Mouse (Mus musculus): ENCODE results near the gene Cul5. TPM values are rescaled to one million over a fixed set of nuclear protein-coding genes. Genes with fewer than 3 reads are reported as not detected.

The Cul5 gene
- 23.9 and 25.3 TPM in 2 replicates for polyA plus RNA-seq (2015; fragmentation: Nextera tagmentation; extraction: Ambion mirVana)

GRCm38 (mm10) chr9:53669680-53670219 lies at the start of gene Cul5:
Gene Cul5 (minus strand): TSS chr9:53670014.
- H3K9me3 ChIP-seq (replicated peaks; ENCODE audit: control insufficient read depth, low read length): no peaks in the 10 kb centered on the region
- H3K27ac ChIP-seq (ENCODE audit: low read length): no peak within 1 kb of the TSS
- no peak for ATAC-seq (replicated peaks; ENCODE audit: extremely low read depth, insufficient read depth, low FRiP score)
- H3K36me3 ChIP-seq (ENCODE audit: control insufficient read depth, insufficient read depth): no peaks in the 10 kb centered on the region
- no peak within 1 kb of the TSS for H3K4me3 ChIP-seq (ENCODE audit: low read length)
- H3K4me1 ChIP-seq (ENCODE audit: control insufficient read depth, insufficient read depth, low read length): peaks cover 21% of the 10 kb centered on the region
- no peaks in the 10 kb centered on the region for H3K27me3 ChIP-seq (ENCODE audit: control insufficient read depth, insufficient read depth, low read length)
- H3K4me2 ChIP-seq (ENCODE audit: low read depth, low read length): no peak within 1 kb of the TSS
- WGBS: 54% methylated on average over 5 of the region's 5 CpGs
- no peak within 1 kb of the TSS for H3K9ac ChIP-seq (ENCODE audit: low read length)

GRCm38 (mm10) chr9:53705992-53706696 lies 36.3 kb upstream of the Cul5 start, which contains the start of gene Rab39:
Gene Rab39 (minus strand): TSS chr9:53706232.
- H3K4me3 ChIP-seq (ENCODE audit: low read length): peak within 1 kb of the TSS; percentile 51
- H3K4me2 ChIP-seq (ENCODE audit: low read depth, low read length): peak within 1 kb of the TSS; percentile 77
- peaks cover 7% of the 10 kb centered on the region for H3K4me1 ChIP-seq (ENCODE audit: control insufficient read depth, insufficient read depth, low read length)
- peak; percentile 89 for ATAC-seq (replicated peaks; ENCODE audit: extremely low read depth, insufficient read depth, low FRiP score)
- H3K27me3 ChIP-seq (ENCODE audit: control insufficient read depth, insufficient read depth, low read length): peaks cover 11% of the 10 kb centered on the region
- H3K9me3 ChIP-seq (replicated peaks; ENCODE audit: control insufficient read depth, low read length): no peaks in the 10 kb centered on the region
- no peak within 1 kb of the TSS for H3K27ac ChIP-seq (ENCODE audit: low read length)
- WGBS: under 1% methylated on average over 48 of the region's 49 CpGs
- H3K9ac ChIP-seq (ENCODE audit: low read length): no peak within 1 kb of the TSS
- no peaks in the 10 kb centered on the region for H3K36me3 ChIP-seq (ENCODE audit: control insufficient read depth, insufficient read depth)

DNA sequence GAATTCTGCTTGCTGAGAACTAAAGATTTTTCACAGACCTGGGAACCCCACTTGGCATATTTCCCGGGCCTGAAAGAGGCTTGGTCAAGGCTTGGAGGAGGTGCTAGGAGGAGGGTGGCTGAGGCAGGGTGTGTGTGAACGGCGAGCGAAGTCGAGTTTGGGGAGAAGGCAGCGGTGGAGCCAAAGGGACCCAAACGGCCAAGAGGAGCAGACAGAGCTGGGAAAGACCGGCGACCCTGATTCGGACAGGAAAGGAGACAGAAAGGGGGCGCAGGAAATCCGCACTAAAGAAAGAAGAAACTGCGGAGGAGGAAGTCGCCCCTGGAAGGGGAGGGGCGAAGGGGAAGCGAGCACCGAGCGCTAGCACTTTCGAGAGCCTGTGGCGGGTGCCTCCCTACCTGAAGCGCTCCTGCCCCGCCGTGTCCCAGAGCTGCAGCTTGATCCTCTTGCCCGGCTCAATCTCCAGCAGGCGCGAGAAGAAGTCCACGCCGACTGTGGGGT lies 35.7 kb upstream of the Cul5 start:
- ATAC-seq (replicated peaks; ENCODE audit: extremely low read depth, insufficient read depth, low FRiP score): peak; percentile 33; the same call in 1 of the 2 replicates
- Histone ChIP-seq H3K4me2 (ENCODE audit: low read depth, low read length) (peak overlapping the region; percentile 77), H3K27ac (ENCODE audit: low read length) (no peak overlapping the region), H3K4me1 (ENCODE audit: control insufficient read depth, insufficient read depth, low read length) (peaks cover 7% of the 10 kb centered on the region), H3K36me3 (ENCODE audit: control insufficient read depth, insufficient read depth) (no peaks in the 10 kb centered on the region), H3K9me3 (replicated peaks; ENCODE audit: control insufficient read depth, low read length) (no peaks in the 10 kb centered on the region), H3K9ac (ENCODE audit: low read length) (no peak overlapping the region), H3K4me3 (ENCODE audit: low read length) (peak overlapping the region; percentile 51), H3K27me3 (ENCODE audit: control insufficient read depth, insufficient read depth, low read length) (peaks cover 11% of the 10 kb centered on the region)
- under 1% methylated on average over 28 of the region's 28 CpGs for WGBS

DNA sequence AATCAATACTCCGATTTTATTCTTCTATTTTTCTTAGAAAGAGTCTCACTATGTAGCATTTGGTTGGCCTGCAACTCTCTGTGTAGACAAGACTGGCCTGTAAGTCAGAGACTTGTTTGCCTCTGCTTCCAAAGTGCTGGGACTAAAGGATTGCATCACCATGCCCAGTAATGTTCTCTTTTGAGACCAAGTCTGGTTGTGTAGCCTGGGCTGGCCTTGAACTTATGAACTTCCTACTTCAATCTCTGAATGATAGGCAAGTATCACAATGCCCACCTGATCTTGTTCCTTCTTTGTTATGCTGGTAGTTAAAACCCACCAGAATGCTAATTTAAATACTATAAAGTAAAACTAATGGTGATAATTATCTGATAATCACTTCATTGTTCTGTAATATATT lies 33.2 kb upstream of the Cul5 start:
- ATAC-seq (replicated peaks; ENCODE audit: extremely low read depth, insufficient read depth, low FRiP score): no peak
- Histone ChIP-seq H3K9ac (ENCODE audit: low read length) (no peak overlapping the region), H3K4me2 (ENCODE audit: low read depth, low read length) (no peak overlapping the region), H3K36me3 (ENCODE audit: control insufficient read depth, insufficient read depth) (no peaks in the 10 kb centered on the region), H3K27ac (ENCODE audit: low read length) (no peak overlapping the region), H3K4me3 (ENCODE audit: low read length) (no peak overlapping the region), H3K27me3 (ENCODE audit: control insufficient read depth, insufficient read depth, low read length) (peaks cover 11% of the 10 kb centered on the region), H3K4me1 (ENCODE audit: control insufficient read depth, insufficient read depth, low read length) (peaks cover 7% of the 10 kb centered on the region), H3K9me3 (replicated peaks; ENCODE audit: control insufficient read depth, low read length) (no peaks in the 10 kb centered on the region)
- 75% methylated on average over 1 of the region's 1 CpGs for WGBS

DNA sequence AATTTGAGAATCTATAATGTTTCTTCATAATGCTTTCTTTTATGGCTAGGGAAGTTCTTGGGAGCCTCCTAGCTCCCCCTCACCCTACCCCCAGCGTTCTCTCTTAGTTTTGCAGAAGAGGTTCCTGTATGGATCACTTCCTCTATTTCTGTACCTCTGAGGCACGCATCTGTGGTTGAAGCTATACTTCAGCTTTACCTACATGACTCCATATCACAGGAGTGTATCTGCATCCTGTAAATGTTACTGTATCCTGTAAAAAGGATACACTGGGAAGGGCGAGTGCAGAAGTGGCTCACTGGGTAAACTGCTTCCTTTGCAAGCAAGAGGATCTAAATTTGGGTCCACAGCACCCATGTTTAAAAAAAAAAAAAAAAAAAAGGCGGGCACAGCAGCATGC lies 30.7 kb upstream of the Cul5 start:
- Histone ChIP-seq H3K27me3 (ENCODE audit: control insufficient read depth, insufficient read depth, low read length) (peaks cover 4% of the 10 kb centered on the region; the same call in 1 of the 2 replicates), H3K9me3 (replicated peaks; ENCODE audit: control insufficient read depth, low read length) (0 out of 2 replicates have a peak, but pooled peaks cover 2% of the 10 kb centered on the region), H3K9ac (ENCODE audit: low read length) (no peak overlapping the region), H3K27ac (ENCODE audit: low read length) (no peak overlapping the region), H3K4me3 (ENCODE audit: low read length) (no peak overlapping the region), H3K4me1 (ENCODE audit: control insufficient read depth, insufficient read depth, low read length) (no peaks in the 10 kb centered on the region), H3K36me3 (ENCODE audit: control insufficient read depth, insufficient read depth) (no peaks in the 10 kb centered on the region), H3K4me2 (ENCODE audit: low read depth, low read length) (no peak overlapping the region)
- WGBS: 43% methylated on average over 4 of the region's 4 CpGs
- ATAC-seq (replicated peaks; ENCODE audit: extremely low read depth, insufficient read depth, low FRiP score): no peak

DNA sequence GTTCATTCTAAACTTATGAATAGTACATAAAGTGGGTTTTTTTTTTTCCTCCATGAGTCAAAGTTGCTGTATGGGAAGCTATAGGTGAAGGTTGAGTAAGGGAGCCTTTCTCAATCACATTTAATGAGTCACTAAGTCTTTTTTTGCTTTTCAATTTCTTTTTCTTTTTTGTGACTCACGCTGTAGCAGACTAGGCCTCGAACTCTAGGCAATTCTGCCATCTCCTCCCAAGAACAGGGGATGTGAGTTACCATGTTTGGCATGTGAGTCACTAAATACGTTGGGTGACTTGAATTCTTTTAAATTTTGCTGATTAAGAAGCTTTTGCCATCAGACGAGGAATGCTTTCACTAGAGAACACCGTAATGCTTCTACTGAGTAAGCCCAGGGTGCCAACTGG lies 26.0 kb upstream of the Cul5 start:
- no peak overlapping the region for H3K4me3 ChIP-seq (ENCODE audit: low read length)
- whole genome bisulfite sequencing: 78% methylated on average over 5 of the region's 5 CpGs
- H3K9me3 ChIP-seq (replicated peaks; ENCODE audit: control insufficient read depth, low read length): 0 out of 2 replicates have a peak, but pooled peaks cover 2% of the 10 kb centered on the region
- H3K9ac ChIP-seq (ENCODE audit: low read length): no peak overlapping the region
- no peaks in the 10 kb centered on the region for H3K27me3 ChIP-seq (ENCODE audit: control insufficient read depth, insufficient read depth, low read length)
- no peaks in the 10 kb centered on the region for H3K4me1 ChIP-seq (ENCODE audit: control insufficient read depth, insufficient read depth, low read length)
- no peaks in the 10 kb centered on the region for H3K36me3 ChIP-seq (ENCODE audit: control insufficient read depth, insufficient read depth)
- H3K4me2 ChIP-seq (ENCODE audit: low read depth, low read length): no peak overlapping the region
- no peak overlapping the region for H3K27ac ChIP-seq (ENCODE audit: low read length)
- ATAC-seq (replicated peaks; ENCODE audit: extremely low read depth, insufficient read depth, low FRiP score): no peak

DNA sequence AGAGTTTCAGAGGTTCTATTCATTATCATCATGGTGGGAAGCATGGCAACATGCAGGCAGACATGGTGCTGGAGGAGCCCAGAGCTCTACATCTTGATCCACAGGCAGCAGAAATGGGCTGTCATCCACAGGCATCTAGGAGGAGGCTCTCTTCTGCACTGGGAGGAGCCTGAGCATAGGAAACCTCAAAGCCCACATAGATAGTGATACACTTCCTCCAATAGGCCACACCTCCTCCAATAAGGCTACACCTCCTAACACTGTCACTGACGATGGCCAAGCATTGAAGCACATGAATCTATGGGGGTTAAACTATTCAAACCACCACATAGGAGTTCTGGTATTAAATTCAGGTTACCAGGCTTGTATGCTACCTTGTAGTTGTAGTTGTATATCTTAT lies 23.9 kb upstream of the Cul5 start:
- no peaks in the 10 kb centered on the region for H3K36me3 ChIP-seq (ENCODE audit: control insufficient read depth, insufficient read depth)
- no peak overlapping the region for H3K9ac ChIP-seq (ENCODE audit: low read length)
- H3K27me3 ChIP-seq (ENCODE audit: control insufficient read depth, insufficient read depth, low read length): no peaks in the 10 kb centered on the region
- H3K9me3 ChIP-seq (replicated peaks; ENCODE audit: control insufficient read depth, low read length): 0 out of 2 replicates have a peak, but pooled peaks cover 2% of the 10 kb centered on the region
- no peak overlapping the region for H3K27ac ChIP-seq (ENCODE audit: low read length)
- no peak overlapping the region for H3K4me2 ChIP-seq (ENCODE audit: low read depth, low read length)
- H3K4me3 ChIP-seq (ENCODE audit: low read length): no peak overlapping the region
- no peaks in the 10 kb centered on the region for H3K4me1 ChIP-seq (ENCODE audit: control insufficient read depth, insufficient read depth, low read length)
- 45% methylated on average over 1 of the region's 1 CpGs for WGBS
- no peak for ATAC-seq (replicated peaks; ENCODE audit: extremely low read depth, insufficient read depth, low FRiP score)

GRCm38 (mm10) chr9:53691745-53692670 lies 22.2 kb upstream of the Cul5 start:
- Histone ChIP-seq H3K4me1 (ENCODE audit: control insufficient read depth, insufficient read depth, low read length) (no peaks in the 10 kb centered on the region), H3K27ac (ENCODE audit: low read length) (no peak overlapping the region), H3K9me3 (replicated peaks; ENCODE audit: control insufficient read depth, low read length) (0 out of 2 replicates have a peak, but pooled peaks cover under 1% of the 10 kb centered on the region), H3K36me3 (ENCODE audit: control insufficient read depth, insufficient read depth) (no peaks in the 10 kb centered on the region), H3K27me3 (ENCODE audit: control insufficient read depth, insufficient read depth, low read length) (no peaks in the 10 kb centered on the region), H3K4me2 (ENCODE audit: low read depth, low read length) (no peak overlapping the region), H3K9ac (ENCODE audit: low read length) (no peak overlapping the region), H3K4me3 (ENCODE audit: low read length) (no peak overlapping the region)
- 33% methylated on average over 7 of the region's 7 CpGs for WGBS
- ATAC-seq (replicated peaks; ENCODE audit: extremely low read depth, insufficient read depth, low FRiP score): no peak
